Mouse (Mus musculus) cerebellum, adult 11 months (tissue): ENCODE results near the gene Zranb1.

Source experiments
- DNase-seq: peaks from one replicate; pipeline ENCODE4 v3.0.0; 2022

Zranb1 gene

DNA sequence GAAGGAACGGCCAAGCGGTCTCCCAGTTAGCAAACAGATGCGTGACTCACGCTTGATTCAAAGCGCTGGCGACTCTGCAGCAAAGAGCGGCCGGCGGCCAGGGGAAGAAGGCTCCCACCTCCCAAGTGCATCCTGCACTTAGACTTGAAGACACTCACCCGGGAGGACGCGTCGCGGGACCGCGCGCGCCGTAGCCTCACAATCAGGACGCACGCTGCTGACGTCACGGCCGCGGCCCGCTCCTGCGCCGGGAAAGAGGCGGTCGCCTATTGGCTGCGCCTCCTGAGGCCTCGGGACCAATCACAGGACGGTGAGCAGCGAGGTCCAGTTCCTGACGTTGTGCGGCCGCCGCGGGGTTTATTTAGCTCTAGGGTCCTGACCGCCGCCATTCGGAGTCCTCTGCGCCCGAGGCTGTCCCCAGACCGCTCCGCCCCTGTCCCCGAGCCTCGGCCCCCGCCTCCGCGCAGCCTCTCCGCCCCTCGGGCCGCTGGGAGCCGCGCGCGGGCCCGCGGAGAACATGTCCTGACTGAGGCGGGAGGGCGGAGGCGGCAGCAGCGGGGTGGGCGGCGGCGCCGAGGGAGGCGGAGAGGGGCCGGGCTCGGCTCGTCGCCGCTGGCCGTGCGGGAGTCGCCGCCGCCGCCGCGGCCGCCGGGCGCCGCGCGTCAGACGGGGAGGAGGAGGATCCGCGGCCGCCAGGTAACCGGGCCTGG, at the start of gene Zranb1:
Gene Zranb1, plus strand, starts transcription at position 293 of the 710 bp plus-strand sequence.
- DNase-seq: peak; percentile 98

GRCm38 (mm10) chr7:132882343-132882742, 48.6 kb upstream of the Zranb1 start:
- DNase-seq: no peak

- peak; percentile 12 for DNase-seq
These were observed 46.9 kb upstream of the Zranb1 start for GRCm38 (mm10) chr7:132884031-132884430.

- no peak for DNase-seq
These were observed 43.7 kb upstream of the Zranb1 start for GRCm38 (mm10) chr7:132887019-132887804.

GRCm38 (mm10) chr7:132888052-132888451, 42.9 kb upstream of the Zranb1 start:
- no peak for DNase-seq

GRCm38 (mm10) chr7:132888518-132889249, 42.3 kb upstream of the Zranb1 start:
- no peak for DNase-seq

GRCm38 (mm10) chr7:132889691-132890090, 41.3 kb upstream of the Zranb1 start:
- no peak for DNase-seq

DNA sequence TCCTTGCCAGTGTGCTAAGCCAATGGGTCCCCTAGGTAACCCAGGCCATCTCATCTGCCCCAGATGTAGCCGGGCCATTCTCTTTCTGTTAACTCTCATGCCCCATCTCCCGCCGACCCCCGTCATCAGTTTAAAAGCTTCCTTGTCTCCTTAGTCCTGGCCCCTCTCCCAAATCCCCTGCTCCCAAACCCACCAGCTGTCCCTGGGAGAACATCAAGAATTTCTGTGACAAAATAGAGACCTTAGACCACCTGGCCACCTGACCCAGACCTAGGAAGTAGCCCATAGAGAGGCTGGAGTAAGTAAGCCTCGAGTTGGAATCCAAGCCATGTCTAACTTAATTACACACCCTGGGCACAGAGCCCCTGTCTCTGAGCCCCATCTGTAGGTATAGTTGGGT, 40.7 kb upstream of the Zranb1 start:
- peak; percentile 17 for DNase-seq

DNA sequence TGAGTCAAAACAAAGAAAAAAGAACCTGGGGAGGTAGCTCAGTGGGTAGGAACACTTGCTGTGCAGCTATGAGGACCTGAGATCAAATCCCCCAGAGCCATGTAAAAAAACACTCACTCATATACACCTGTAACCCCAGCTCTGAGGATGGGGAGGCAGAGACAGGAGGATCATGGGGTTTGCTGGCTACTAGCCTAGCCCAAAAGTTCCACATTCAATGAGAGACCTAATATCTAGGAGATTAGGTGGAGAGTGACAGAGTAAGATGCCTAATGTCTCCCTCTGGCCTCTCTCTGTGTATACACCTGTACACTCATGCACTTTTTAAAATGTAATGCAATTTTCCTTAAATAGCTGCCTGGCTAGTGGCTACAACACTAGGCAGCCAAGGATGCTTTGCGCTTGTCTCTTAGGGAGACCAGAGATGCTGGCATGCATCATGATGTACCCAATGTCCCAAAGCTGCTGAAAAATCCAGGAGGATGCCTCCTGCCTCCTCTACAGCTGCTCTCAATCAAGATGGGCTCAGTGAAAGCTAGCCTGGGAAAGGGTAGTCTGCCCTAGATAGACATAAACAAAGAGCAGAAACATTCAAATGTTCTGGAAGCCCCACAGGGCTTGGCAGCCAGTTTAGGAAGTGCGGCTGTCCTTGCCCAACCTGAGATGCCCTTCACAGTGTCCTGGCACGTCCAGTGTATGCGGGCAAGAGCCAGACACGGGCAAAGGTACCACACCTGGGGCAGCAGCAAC, 39.2 kb upstream of the Zranb1 start:
- DNase-seq: peak; percentile 84

DNA sequence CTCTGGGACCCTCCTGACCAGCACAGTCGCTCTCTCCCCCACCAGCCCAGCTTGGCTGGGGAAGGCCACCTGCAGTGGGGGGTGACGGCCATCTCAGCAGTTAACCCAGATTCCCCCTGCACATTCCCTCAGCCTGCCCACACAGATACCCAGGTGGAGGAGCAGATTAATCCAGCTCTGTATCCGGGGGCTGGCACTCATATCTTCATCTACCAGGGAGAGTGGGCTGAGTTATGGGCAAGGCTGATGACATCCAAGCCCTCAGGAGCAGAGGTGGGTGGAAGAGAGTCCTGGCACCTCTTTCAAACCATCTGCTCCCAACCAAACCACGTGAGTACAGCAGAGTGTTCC, 38.7 kb upstream of the Zranb1 start:
- DNase-seq: peak; percentile 83

GRCm38 (mm10) chr7:132892806-132893205, 38.1 kb upstream of the Zranb1 start:
- DNase-seq: no peak

DNA sequence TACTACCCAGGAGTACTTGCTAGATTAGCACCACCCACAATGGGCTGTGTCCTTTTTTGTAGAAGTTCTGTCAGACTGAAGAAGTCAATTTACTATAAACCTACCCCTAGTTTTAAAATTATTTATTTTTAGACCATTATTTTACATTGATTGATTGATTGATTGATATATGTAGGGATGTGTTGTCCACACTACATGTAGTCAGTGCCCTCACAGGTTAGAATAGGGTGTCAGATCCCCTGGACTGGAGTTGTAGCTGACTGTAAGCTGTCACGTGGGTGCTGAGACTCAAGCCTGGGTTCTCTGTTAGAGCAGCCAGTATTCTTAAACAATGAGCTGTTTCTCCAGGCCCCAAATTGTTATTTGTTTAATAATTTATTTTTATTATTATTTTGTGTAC, 37.6 kb upstream of the Zranb1 start:
- no peak for DNase-seq

GRCm38 (mm10) chr7:132894841-132895555, 35.9 kb upstream of the Zranb1 start:
- peak; percentile 62 for DNase-seq

- peak; percentile 42 for DNase-seq
These were observed 34.6 kb upstream of the Zranb1 start for GRCm38 (mm10) chr7:132896206-132896815.

DNA sequence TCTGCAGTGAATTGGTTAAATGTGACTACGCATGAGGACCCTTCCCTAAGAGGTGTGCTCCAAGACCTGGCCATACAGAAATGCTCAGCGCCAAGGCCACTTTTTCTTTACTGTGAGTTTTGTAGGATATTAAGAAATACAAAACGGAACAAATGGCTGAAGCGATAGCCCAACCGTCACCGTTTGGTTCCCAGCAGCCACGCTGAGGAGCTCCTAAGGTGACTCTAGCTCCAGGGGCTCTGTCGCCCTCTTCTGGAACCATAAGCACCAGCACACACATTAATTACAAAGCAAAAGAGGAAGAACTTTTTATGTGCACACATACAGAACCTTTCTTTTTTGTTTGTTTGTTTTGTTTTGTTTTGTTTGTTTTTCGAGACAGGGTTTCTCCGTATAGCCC, 33.7 kb upstream of the Zranb1 start:
- DNase-seq: no peak

GRCm38 (mm10) chr7:132898234-132898633, 32.7 kb upstream of the Zranb1 start:
- DNase-seq: peak; percentile 22

DNA sequence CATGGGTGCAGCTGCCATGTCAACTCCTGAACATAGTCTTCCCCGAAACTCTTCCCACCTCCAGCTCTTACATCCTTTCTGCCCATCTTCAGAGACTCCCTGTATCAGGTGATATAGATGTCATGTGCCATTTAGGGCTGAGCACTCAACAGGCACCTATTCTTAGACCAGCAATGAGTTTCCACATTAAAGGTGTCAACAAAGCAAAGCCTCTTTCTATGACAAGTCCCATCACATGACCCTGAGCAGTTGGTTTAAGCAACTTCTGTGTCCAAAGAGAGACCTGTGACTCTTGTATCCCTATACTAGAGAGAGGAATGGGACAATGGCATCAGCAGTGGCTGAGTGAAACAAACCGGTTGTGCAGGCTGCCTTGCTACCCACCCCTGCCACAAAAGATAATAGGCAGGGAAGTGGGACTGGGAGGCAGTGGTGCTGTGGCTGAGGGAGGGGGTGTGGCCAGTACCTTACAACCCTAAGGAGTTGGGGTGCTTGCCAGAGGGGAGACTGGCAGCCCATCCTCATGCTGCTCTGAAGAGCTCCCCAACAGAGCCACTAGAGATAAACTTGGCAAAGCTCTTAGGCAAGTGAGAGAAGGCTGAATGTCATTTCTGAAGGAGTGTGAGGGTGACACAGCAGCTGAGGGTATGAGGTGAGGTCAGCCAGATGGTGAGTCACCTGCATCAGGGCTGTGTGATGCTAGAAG, 30.0 kb upstream of the Zranb1 start:
- DNase-seq: no peak

DNA sequence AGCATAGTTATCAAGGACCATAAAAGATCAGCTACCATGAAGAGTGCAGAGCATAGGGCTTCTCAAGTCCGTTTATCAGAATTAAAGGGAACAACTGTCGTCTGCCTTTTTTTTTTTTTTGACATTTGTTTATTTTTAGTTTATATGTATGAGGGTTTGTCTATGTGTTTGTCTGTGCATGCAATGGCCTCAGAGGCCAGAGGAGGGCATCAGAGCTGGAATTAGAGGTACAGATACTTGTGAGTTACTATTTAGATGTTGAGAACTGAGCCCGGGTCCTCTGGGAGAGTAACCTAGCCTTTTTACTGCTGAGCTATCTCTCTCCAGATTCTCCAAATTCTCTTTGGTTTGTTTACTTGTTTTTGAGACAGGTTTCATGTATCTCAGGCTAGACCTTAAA, 27.1 kb upstream of the Zranb1 start:
- no peak for DNase-seq

DNA sequence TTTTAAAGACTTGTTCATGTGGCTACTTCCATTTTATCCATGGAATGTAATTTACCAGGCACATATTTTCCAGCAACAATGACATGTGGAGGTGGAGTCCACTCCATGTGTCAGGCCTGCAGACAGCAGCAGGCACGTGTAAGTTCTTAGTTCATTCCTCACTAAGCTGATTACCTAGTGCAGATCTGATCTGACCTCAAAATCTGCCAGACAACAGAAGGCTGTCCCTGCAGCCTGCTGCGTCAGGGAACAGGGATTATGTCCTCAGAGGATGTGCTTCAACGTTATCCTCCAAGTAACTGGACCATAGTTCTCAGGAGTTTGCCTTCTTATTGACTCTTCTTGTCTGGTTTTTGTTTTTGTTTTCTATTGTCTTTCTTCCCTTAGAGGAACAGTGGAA, 9.0 kb upstream of the Zranb1 start:
- no peak for DNase-seq

GRCm38 (mm10) chr7:132925227-132925626, 5.7 kb upstream of the Zranb1 start:
- DNase-seq: no peak

GRCm38 (mm10) chr7:132927201-132927600, 3.7 kb upstream of the Zranb1 start:
- no peak for DNase-seq
